Comparison of ENCODE assay signal across 9 mouse cellular contexts in the genomic region with DNA sequence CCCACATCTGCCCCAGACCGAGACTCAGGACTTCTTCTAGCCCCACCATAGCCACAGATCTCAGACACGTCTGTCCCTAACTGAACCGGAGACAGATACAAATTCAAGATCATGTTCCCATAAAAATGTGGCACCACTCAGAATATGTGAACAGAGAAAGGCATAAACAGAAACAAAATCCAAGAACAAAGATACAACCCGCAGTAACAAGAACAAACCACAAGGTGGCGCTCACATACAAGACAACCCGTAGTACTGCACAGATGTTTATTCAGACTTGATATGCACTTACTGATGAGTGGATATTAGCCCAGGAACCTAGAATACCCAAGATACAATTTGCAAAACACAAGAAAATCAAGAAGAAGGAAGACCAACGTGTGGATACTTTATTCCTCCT.
DNase-seq lines count a peak whose midpoint lies in the region; ATAC-seq lines count a peak whose summit lies in the region.
"Had no signal": no experiment of that assay in that cellular context is flagged by ENCODE, and none has a peak within 500 bp of the region (broad histone marks: within the 10 kb centered on the region; RNA-seq: fewer than 3 reads in every experiment).

No protein-coding gene starts in this region.

- intact Hi-C loops in heart, postnatal 36 days (cut with DNase I): loop anchor here (1.0 kb wide), 2 partner anchors 202 to 242 kb away; no protein-coding TSS in a partner anchor
- intact Hi-C loops in left cerebral cortex, postnatal 14 days (cut with DNase I): loop anchor here (5.0 kb wide), 2 partner anchors 200 to 240 kb away; no protein-coding TSS in a partner anchor

- H3K9me3 ChIP-seq in midbrain, embryonic 10.5 days (replicated peaks): no peaks in the 10 kb centered on the region
- no peaks in the 10 kb centered on the region for H3K9me3 ChIP-seq in midbrain, embryonic 13.5 days
- no peaks in the 10 kb centered on the region for H3K9me3 ChIP-seq in neural tube, embryonic 11.5 days (ENCODE audit: control insufficient read depth, low read length)
- H3K9me3 ChIP-seq: neural tube, embryonic 12.5 days had no signal

- 22% methylated on average over 7 of the region's 7 CpGs for WGBS in midbrain, embryonic 10.5 days
- 22% methylated on average over 7 of the region's 7 CpGs for WGBS in midbrain, embryonic 13.5 days
- 22% methylated on average over 7 of the region's 7 CpGs for WGBS in neural tube, embryonic 11.5 days

- H3K4me3 ChIP-seq in midbrain, embryonic 10.5 days: no peak overlapping the region
- H3K4me3 ChIP-seq in midbrain, embryonic 13.5 days (replicated peaks): no peak overlapping the region
- no peak overlapping the region for H3K4me3 ChIP-seq in neural tube, embryonic 11.5 days (ENCODE audit: low read depth, low read length)
- H3K4me3 ChIP-seq: neural tube, embryonic 12.5 days had no signal

- no peaks in the 10 kb centered on the region for H3K27me3 ChIP-seq in midbrain, embryonic 10.5 days (ENCODE audit: low read depth, poor library complexity, severe bottlenecking)
- H3K27me3 ChIP-seq in midbrain, embryonic 13.5 days: no peaks in the 10 kb centered on the region
- H3K27me3 ChIP-seq in neural tube, embryonic 11.5 days (ENCODE audit: control insufficient read depth, insufficient read depth, low read length): no peaks in the 10 kb centered on the region
- H3K27me3 ChIP-seq: neural tube, embryonic 12.5 days had no signal

- H3K9ac ChIP-seq in midbrain, embryonic 13.5 days (replicated peaks): no peak overlapping the region
- H3K9ac ChIP-seq in neural tube, embryonic 11.5 days (ENCODE audit: low read length): no peak overlapping the region
- H3K9ac ChIP-seq: neural tube, embryonic 12.5 days had no signal

- no peak for ATAC-seq in midbrain, embryonic 13.5 days
- no peak for ATAC-seq in neural tube, embryonic 11.5 days (ENCODE audit: insufficient read depth, low FRiP score, low TSS enrichment)
- no peak for ATAC-seq in monocyte, adult 5-6 weeks (replicated peaks; ENCODE audit: insufficient number of reproducible peaks, low FRiP score, low TSS enrichment, poor library complexity, severe bottlenecking)

- no peaks in the 10 kb centered on the region for H3K36me3 ChIP-seq in midbrain, embryonic 10.5 days
- H3K36me3 ChIP-seq in midbrain, embryonic 13.5 days: no peaks in the 10 kb centered on the region
- H3K36me3 ChIP-seq in neural tube, embryonic 11.5 days (ENCODE audit: control insufficient read depth, insufficient read depth, low read length): no peaks in the 10 kb centered on the region
- H3K36me3 ChIP-seq: neural tube, embryonic 12.5 days had no signal

- no peak overlapping the region for H3K27ac ChIP-seq in midbrain, embryonic 10.5 days (replicated peaks)
- H3K27ac ChIP-seq in midbrain, embryonic 13.5 days: no peak overlapping the region
- H3K27ac ChIP-seq in neural tube, embryonic 11.5 days (ENCODE audit: low read depth, low read length): no peak overlapping the region
- H3K27ac ChIP-seq: neural tube, embryonic 12.5 days had no signal

- no peak overlapping the region for H3K4me2 ChIP-seq in midbrain, embryonic 13.5 days (replicated peaks)
- no peak overlapping the region for H3K4me2 ChIP-seq in neural tube, embryonic 11.5 days (ENCODE audit: low read depth)
- H3K4me2 ChIP-seq: neural tube, embryonic 12.5 days had no signal

- H3K4me1 ChIP-seq in midbrain, embryonic 10.5 days: no peaks in the 10 kb centered on the region
- no peaks in the 10 kb centered on the region for H3K4me1 ChIP-seq in midbrain, embryonic 13.5 days (replicated peaks)
- H3K4me1 ChIP-seq in neural tube, embryonic 11.5 days (ENCODE audit: control insufficient read depth, insufficient read depth, low read length): no peaks in the 10 kb centered on the region
- H3K4me1 ChIP-seq: neural tube, embryonic 12.5 days had no signal

- DNase-seq in midbrain, embryonic 10.5 days (ENCODE audit: low spot score): peak; percentile 31
- peak; percentile 72 for DNase-seq in NIH3T3 (ENCODE audit: low read depth)
- DNase-seq in cerebellum, postnatal 25 days: peak; percentile 17 to 43
- peak; percentile 31 to 37 for DNase-seq in heart, postnatal 36 days
- DNase-seq in left cerebral cortex, postnatal 14 days (ENCODE audit: low spot score in 2 of 2): peak; percentile 45 to 55
- peak; percentile 14 for DNase-seq in neural tube, embryonic 11.5 days (ENCODE audit: low spot score)

Comparison
In these comparisons a context has a peak if more than half of its experiments do, and no peak if none do; other contexts are left out.
1. DNase-seq: peak in every context shown above with its lines; median percentile 72 in NIH3T3; 50 in left cerebral cortex, postnatal 14 days; 34 in heart, postnatal 36 days; 31 in midbrain, embryonic 10.5 days; 30 in cerebellum, postnatal 25 days; 14 in neural tube, embryonic 11.5 days.